Mouse (Mus musculus) CD4-positive, CD25-positive, alpha-beta regulatory T cell, adult 9 weeks (primary cell): Measurements from ENCODE around the gene Mroh7. TPM values are rescaled to one million over a fixed set of nuclear protein-coding genes. Genes with fewer than 3 reads are reported as not detected.

ENCODE experiments used
- polyA plus RNA-seq: library from polyadenylated mRNA; unstranded; fragments of 100-300 nt; shearing (Covaris generic); gene quantifications from one replicate; pipeline ENCODE4 v1.2.1, GENCODE M21; 2017

Mroh7 gene
- polyA plus RNA-seq = not detected

GRCm38 (mm10) chr4:106730814-106731213, at the start of gene Mroh7:
Gene Mroh7 (minus strand): TSS chr4:106730925.

GRCm38 (mm10) chr4:106733636-106734035, 2.9 kb upstream of the Mroh7 start, which contains the start of gene Fam151a:
Gene Fam151a (plus strand): TSS chr4:106733889.

GRCm38 (mm10) chr4:106678442-106679118, 52.1 kb downstream of the Mroh7 start, which contains the start of gene Ttc4:
Gene Ttc4 (minus strand): TSS chr4:106678944.

GRCm38 (mm10) chr4:106650833-106651527, 79.7 kb downstream of the Mroh7 start, which contains the start of gene Pars2:
Gene Pars2 (plus strand): TSS chr4:106651069.

Other genes with a start within 250 kb of the Mroh7 start
- not detected for gene Bsnd, start 238.6 kb downstream of the Mroh7 start, polyA plus RNA-seq
- gene Dhcr24, start 169.9 kb downstream of the Mroh7 start, polyA plus RNA-seq = 0.96 TPM
- gene Lexm, start 113.7 kb downstream of the Mroh7 start, polyA plus RNA-seq = 0.24 TPM
- gene Ttc22, start 108.5 kb downstream of the Mroh7 start, polyA plus RNA-seq = not detected
- 17.6 TPM for gene Pars2, start 79.9 kb downstream of the Mroh7 start, polyA plus RNA-seq
- gene Ttc4, start 52.0 kb downstream of the Mroh7 start, polyA plus RNA-seq = 76.4 TPM
- not detected for gene Fam151a, start 3.0 kb upstream of the Mroh7 start, polyA plus RNA-seq
- 13.7 TPM for gene Acot11, start 74.1 kb upstream of the Mroh7 start, polyA plus RNA-seq
- gene Ssbp3, start 179.8 kb upstream of the Mroh7 start, polyA plus RNA-seq = 25.9 TPM